ENCODE assay signal across 25 mouse cellular contexts in the genomic region with DNA sequence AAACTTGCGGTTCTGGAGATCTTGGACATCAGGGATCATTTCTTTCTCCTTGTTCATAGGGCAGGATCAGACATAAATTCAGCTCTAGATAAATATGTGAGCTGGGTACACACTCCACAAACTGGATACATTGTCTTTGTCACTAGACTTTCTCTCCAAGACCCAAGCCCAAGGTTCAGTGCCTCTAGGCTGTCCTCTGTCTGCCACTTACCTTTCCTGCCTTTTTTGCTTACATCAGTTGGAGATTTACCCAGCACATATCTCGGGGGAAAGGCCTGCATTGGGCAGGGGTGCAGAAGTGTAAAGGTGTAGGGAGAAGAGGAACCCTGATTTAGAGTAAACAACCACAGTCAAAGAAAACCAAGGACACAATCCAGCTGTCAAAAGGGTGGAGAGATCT. TPM values are rescaled to one million over a fixed set of nuclear protein-coding genes. Genes with fewer than 3 reads are reported as not detected.
A peak's percentile ranks its signal among the peaks of the same experiment; 100 is the strongest.
DNase-seq lines count a peak whose midpoint lies in the region; ATAC-seq lines count a peak whose summit lies in the region.
"Had no signal": no experiment of that assay in that cellular context is flagged by ENCODE, and none has a peak within 500 bp of the region (broad histone marks: within the 10 kb centered on the region; RNA-seq: fewer than 3 reads in every experiment).

No protein-coding gene starts in this region.

- no peaks in the 10 kb centered on the region for H3K36me3 ChIP-seq in forebrain, embryonic 13.5 days (ENCODE audit: poor library complexity, severe bottlenecking)
- no peaks in the 10 kb centered on the region for H3K36me3 ChIP-seq in forebrain, embryonic 12.5 days (replicated peaks)
- H3K36me3 ChIP-seq in kidney, embryonic 14.5 days (ENCODE audit: control insufficient read depth, insufficient read depth, low read length): no peaks in the 10 kb centered on the region
- H3K36me3 ChIP-seq in hindbrain, embryonic 12.5 days: no peaks in the 10 kb centered on the region
- H3K36me3 ChIP-seq in midbrain, embryonic 16.5 days (ENCODE audit: control insufficient read depth, insufficient read depth, low read length): no peaks in the 10 kb centered on the region
- H3K36me3 ChIP-seq: embryonic facial prominence, embryonic 15.5 days; heart, embryonic 12.5 days; limb, embryonic 12.5 days; liver, embryonic 12.5 days had no signal

- H3K9me3 ChIP-seq in forebrain, embryonic 13.5 days (replicated peaks): no peaks in the 10 kb centered on the region
- no peaks in the 10 kb centered on the region for H3K9me3 ChIP-seq in forebrain, embryonic 12.5 days
- no peaks in the 10 kb centered on the region for H3K9me3 ChIP-seq in kidney, embryonic 14.5 days (ENCODE audit: control insufficient read depth, low read length)
- no peaks in the 10 kb centered on the region for H3K9me3 ChIP-seq in hindbrain, embryonic 12.5 days (replicated peaks)
- H3K9me3 ChIP-seq in midbrain, embryonic 16.5 days (replicated peaks; ENCODE audit: control insufficient read depth, low read length, poor library complexity, severe bottlenecking): no peaks in the 10 kb centered on the region
- H3K9me3 ChIP-seq: embryonic facial prominence, embryonic 15.5 days; heart, embryonic 12.5 days; limb, embryonic 12.5 days; liver, embryonic 12.5 days had no signal

- 13% methylated on average over 2 of the region's 2 CpGs for WGBS in forebrain, embryonic 13.5 days
- 14% methylated on average over 2 of the region's 2 CpGs for WGBS in forebrain, embryonic 12.5 days
- 16% methylated on average over 2 of the region's 2 CpGs for WGBS in kidney, embryonic 14.5 days
- WGBS in hindbrain, embryonic 12.5 days: 16% methylated on average over 2 of the region's 2 CpGs
- 21% methylated on average over 2 of the region's 2 CpGs for WGBS in midbrain, embryonic 16.5 days

- no peak for ATAC-seq in forebrain, embryonic 13.5 days
- ATAC-seq in forebrain, embryonic 12.5 days (ENCODE audit: low FRiP score): no peak
- no peak for ATAC-seq in kidney, embryonic 14.5 days (ENCODE audit: low FRiP score, low TSS enrichment)
- no peak for ATAC-seq in hindbrain, embryonic 12.5 days (ENCODE audit: low FRiP score)
- ATAC-seq in midbrain, embryonic 16.5 days: no peak
- ATAC-seq: activated CD4-positive, CD25-positive, alpha-beta regulatory T cell, adult 4 months; CD4-positive, CD25-positive, alpha-beta regulatory T cell, adult 4 months; liver, embryonic 12.5 days had no signal

- peaks cover 22% of the 10 kb centered on the region for H3K4me1 ChIP-seq in forebrain, embryonic 13.5 days
- peaks cover 16% of the 10 kb centered on the region for H3K4me1 ChIP-seq in forebrain, embryonic 12.5 days
- H3K4me1 ChIP-seq in kidney, embryonic 14.5 days (ENCODE audit: control insufficient read depth, insufficient read depth, low read length): no peaks in the 10 kb centered on the region
- H3K4me1 ChIP-seq in hindbrain, embryonic 12.5 days: peaks cover 16% of the 10 kb centered on the region
- peaks cover 10% of the 10 kb centered on the region; the same call in 1 of the 2 replicates for H3K4me1 ChIP-seq in midbrain, embryonic 16.5 days (ENCODE audit: control insufficient read depth, insufficient read depth, low read length)

- peak overlapping the region; percentile 88; the same call in 1 of the 2 replicates for H3K4me2 ChIP-seq in forebrain, embryonic 13.5 days
- no peak overlapping the region for H3K4me2 ChIP-seq in forebrain, embryonic 12.5 days
- H3K4me2 ChIP-seq in kidney, embryonic 14.5 days (replicated peaks; ENCODE audit: low read depth, low read length): peak overlapping the region; percentile 10; the same call in 1 of the 2 replicates
- H3K4me2 ChIP-seq in hindbrain, embryonic 12.5 days (replicated peaks): no peak overlapping the region
- no peak overlapping the region for H3K4me2 ChIP-seq in midbrain, embryonic 16.5 days (ENCODE audit: low read length)
- H3K4me2 ChIP-seq: liver, embryonic 12.5 days; lung, embryonic 14.5 days had no signal

- no peak for DNase-seq in kidney, postnatal 14 days
- no peak for DNase-seq in gastrocnemius, adult 8-10 months (ENCODE audit: low spot score in 2 of 2)
- DNase-seq in thymus, postnatal 36 days: no peak
- DNase-seq: adrenal gland, postnatal 14 days; cerebellum, adult 11 months; cerebellum, postnatal 10 days; embryo, embryonic 11 days; heart, postnatal 14 days; kidney, adult 9 months; lung, embryonic 14.5 days; lung, postnatal 4 days; right cerebral cortex, adult 18-20 months had no signal

- peak overlapping the region; percentile 47 for H3K4me3 ChIP-seq in forebrain, embryonic 13.5 days
- no peak overlapping the region for H3K4me3 ChIP-seq in forebrain, embryonic 12.5 days (replicated peaks)
- no peak overlapping the region for H3K4me3 ChIP-seq in kidney, embryonic 14.5 days (ENCODE audit: low read length)
- 0 out of 2 replicates have a peak overlapping the region, but pooled peaks have one; percentile 36 for H3K4me3 ChIP-seq in hindbrain, embryonic 12.5 days
- H3K4me3 ChIP-seq in midbrain, embryonic 16.5 days (ENCODE audit: low read depth, low read length): peak overlapping the region; percentile 13
- H3K4me3 ChIP-seq: embryonic facial prominence, embryonic 15.5 days; heart, embryonic 12.5 days; liver, embryonic 12.5 days had no signal

- no peak overlapping the region for H3K9ac ChIP-seq in forebrain, embryonic 13.5 days
- H3K9ac ChIP-seq in forebrain, embryonic 12.5 days: no peak overlapping the region
- H3K9ac ChIP-seq in kidney, embryonic 14.5 days (ENCODE audit: low read depth, low read length): no peak overlapping the region
- H3K9ac ChIP-seq in hindbrain, embryonic 12.5 days: no peak overlapping the region
- no peak overlapping the region for H3K9ac ChIP-seq in midbrain, embryonic 16.5 days (ENCODE audit: low read depth, low read length)
- H3K9ac ChIP-seq: embryonic facial prominence, embryonic 15.5 days; heart, embryonic 12.5 days; limb, embryonic 12.5 days; liver, embryonic 12.5 days; lung, embryonic 14.5 days had no signal

- H3K27me3 ChIP-seq in forebrain, embryonic 13.5 days: peaks cover 72% of the 10 kb centered on the region
- H3K27me3 ChIP-seq in forebrain, embryonic 12.5 days: peaks cover 74% of the 10 kb centered on the region
- peaks cover 57% of the 10 kb centered on the region for H3K27me3 ChIP-seq in kidney, embryonic 14.5 days (ENCODE audit: control insufficient read depth, insufficient read depth, low read length)
- peaks cover 50% of the 10 kb centered on the region for H3K27me3 ChIP-seq in hindbrain, embryonic 12.5 days
- H3K27me3 ChIP-seq in midbrain, embryonic 16.5 days (ENCODE audit: control insufficient read depth, insufficient read depth, low read depth, low read length): peaks cover 26% of the 10 kb centered on the region

- no peak overlapping the region for H3K27ac ChIP-seq in forebrain, embryonic 13.5 days
- no peak overlapping the region for H3K27ac ChIP-seq in forebrain, embryonic 12.5 days
- no peak overlapping the region for H3K27ac ChIP-seq in kidney, embryonic 14.5 days (ENCODE audit: low read depth, low read length)
- no peak overlapping the region for H3K27ac ChIP-seq in hindbrain, embryonic 12.5 days
- no peak overlapping the region for H3K27ac ChIP-seq in midbrain, embryonic 16.5 days (ENCODE audit: low read length)
- H3K27ac ChIP-seq: embryonic facial prominence, embryonic 15.5 days; limb, embryonic 12.5 days; liver, embryonic 12.5 days; stomach, postnatal 0 days had no signal

RNA-seq across cellular contexts. Expression of gene Npy, which starts 1.3 kb away (rescaled TPM):
- 65.6 and 81.2 TPM in 2 replicates for polyA plus RNA-seq in forebrain, embryonic 13.5 days (2015; fragmentation: Nextera tagmentation; extraction: Ambion mirVana)
- 25.0 and 26.4 TPM in 2 replicates for polyA plus RNA-seq in forebrain, embryonic 12.5 days (2016; fragmentation: Nextera tagmentation; extraction: Ambion mirVana)
- 16.0 and 23.6 TPM in 2 replicates for polyA plus RNA-seq in kidney, embryonic 14.5 days (2014; fragmentation: Nextera tagmentation; extraction: Ambion mirVana)
- polyA plus RNA-seq in hindbrain, embryonic 12.5 days (2016; fragmentation: Nextera tagmentation; extraction: Ambion mirVana): 36.7 and 55.3 TPM in 2 replicates
- 98.2 and 130 TPM in 2 replicates for polyA plus RNA-seq in midbrain, embryonic 16.5 days (2015; fragmentation: Nextera tagmentation; extraction: Ambion mirVana)
- total RNA-seq in gastrocnemius, adult 8-10 months (2022): under 1 TPM in 1 of 4 experiments, not detected in 3; 0.82 TPM
- total RNA-seq: gastrocnemius, adult 18-20 months; heart, postnatal 14 days had no signal
- polyA plus RNA-seq: activated CD4-positive, CD25-positive, alpha-beta regulatory T cell, adult 4 months; lung, embryonic 14.5 days had no signal

Comparison
In these comparisons a context has a peak if more than half of its experiments do, and no peak if none do; other contexts are left out.
1. H3K4me2 ChIP-seq: peak in forebrain, embryonic 13.5 days (single experiment) and kidney, embryonic 14.5 days (single experiment); none in forebrain, embryonic 12.5 days (single experiment), hindbrain, embryonic 12.5 days (single experiment) and midbrain, embryonic 16.5 days (single experiment).
2. H3K4me3 ChIP-seq: peak in forebrain, embryonic 13.5 days (single experiment), hindbrain, embryonic 12.5 days (single experiment) and midbrain, embryonic 16.5 days (single experiment); none in forebrain, embryonic 12.5 days (single experiment) and kidney, embryonic 14.5 days (single experiment).